Mouse (Mus musculus): ENCODE measurements at regions not wholly inside any gene's neighbourhood (a gene's known extent, or its start where the extent isn't known, plus 50 kb on each side); places are given as distances from the start of the nearest gene placed in this dataset.

GRCm38 (mm10) chr3:62860731-62861130 lies 255.8 kb upstream of the Gpr149 start:
- TF ChIP-seq CTCF (IDR thresholded peaks at IDR 0.05; ENCODE audit: borderline replicate concordance, extremely low read depth, insufficient read depth, insufficient read length), result peak; percentile 72; the same call in 1 of the 2 replicates
- no peak for TF ChIP-seq POLR2A (IDR thresholded peaks at IDR 0.05; ENCODE audit: borderline replicate concordance, extremely low read depth, insufficient read depth, insufficient read length, poor library complexity, severe bottlenecking)
